Mouse (Mus musculus): ENCODE measurements around the gene Tubg1.

Gene Tubg1

GRCm38 (mm10) chr11:101167211-101167962 lies 47.6 kb downstream of the Tubg1 start:
- no peak for DNase-seq

- no peak for DNase-seq
These were observed 48.2 kb downstream of the Tubg1 start for GRCm38 (mm10) chr11:101167963-101168300.

DNA sequence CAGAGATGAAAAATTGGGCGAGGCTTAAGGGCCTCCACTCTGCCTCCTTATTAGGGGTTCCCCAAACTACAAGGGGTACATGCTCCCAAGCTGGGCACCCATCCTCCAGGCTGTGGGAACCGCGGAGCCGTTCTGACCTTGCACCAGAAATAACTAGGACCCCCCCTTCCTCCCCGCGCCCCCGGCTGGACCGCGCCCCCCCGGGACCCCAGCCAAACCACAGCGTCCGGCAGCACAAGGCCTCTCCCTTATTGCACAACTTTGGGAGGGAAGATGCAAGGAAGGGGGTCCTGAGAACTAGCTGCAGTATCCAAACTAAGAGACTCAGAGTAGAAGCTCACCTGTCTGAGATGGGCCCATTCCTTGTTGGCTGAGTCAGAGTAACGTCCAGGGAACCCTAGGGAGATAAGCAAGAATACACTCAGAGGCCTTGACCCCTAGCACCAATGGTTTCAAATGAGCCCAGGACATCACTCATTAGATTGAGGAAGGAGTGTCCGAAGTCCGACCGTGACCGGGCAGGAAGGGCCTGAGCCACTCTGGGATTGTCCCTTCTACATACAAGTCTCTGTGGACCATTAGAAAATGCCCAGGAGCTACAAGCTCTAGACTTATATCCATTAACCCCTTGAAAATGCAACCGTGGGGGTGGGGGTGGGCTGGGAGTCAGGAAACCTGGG lies 48.7 kb downstream of the Tubg1 start:
- DNase-seq = peak; percentile 62

- no peak for DNase-seq
These were observed 49.8 kb downstream of the Tubg1 start for GRCm38 (mm10) chr11:101169301-101170107.

DNA sequence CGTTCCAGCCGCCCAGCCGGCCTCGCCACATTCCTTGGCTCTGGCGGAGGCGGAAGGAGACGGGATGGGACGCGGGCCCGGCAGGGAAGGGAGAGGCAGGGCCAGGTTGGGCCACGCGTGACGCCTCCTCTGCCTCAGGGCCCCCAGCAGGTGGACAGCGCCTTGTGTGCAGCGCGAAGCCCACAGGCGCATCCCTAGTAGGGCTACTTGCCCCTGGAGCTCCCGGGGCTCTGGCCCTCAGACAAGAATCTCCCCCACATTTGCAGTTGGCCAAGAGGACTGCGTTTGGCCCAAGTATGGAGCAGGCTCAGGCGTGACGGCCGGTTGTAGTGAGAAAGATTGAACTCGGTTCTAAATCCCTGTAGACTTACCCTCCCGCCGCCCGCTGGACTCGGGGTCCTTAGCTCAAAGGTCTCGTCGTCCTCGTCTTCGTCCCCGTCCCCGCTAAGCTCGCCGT lies 50.6 kb downstream of the Tubg1 start, which contains the start of gene Cntnap1:
Cntnap1 (plus strand) TSS at position 170 of the 457 bp plus-strand sequence.
- DNase-seq = peak; percentile 76

GRCm38 (mm10) chr11:101170811-101171610 lies 51.3 kb downstream of the Tubg1 start, which contains the start of gene Plekhh3:
Gene Plekhh3 (minus strand): TSS chr11:101171351.
- DNase-seq = peak; percentile 95

DNA sequence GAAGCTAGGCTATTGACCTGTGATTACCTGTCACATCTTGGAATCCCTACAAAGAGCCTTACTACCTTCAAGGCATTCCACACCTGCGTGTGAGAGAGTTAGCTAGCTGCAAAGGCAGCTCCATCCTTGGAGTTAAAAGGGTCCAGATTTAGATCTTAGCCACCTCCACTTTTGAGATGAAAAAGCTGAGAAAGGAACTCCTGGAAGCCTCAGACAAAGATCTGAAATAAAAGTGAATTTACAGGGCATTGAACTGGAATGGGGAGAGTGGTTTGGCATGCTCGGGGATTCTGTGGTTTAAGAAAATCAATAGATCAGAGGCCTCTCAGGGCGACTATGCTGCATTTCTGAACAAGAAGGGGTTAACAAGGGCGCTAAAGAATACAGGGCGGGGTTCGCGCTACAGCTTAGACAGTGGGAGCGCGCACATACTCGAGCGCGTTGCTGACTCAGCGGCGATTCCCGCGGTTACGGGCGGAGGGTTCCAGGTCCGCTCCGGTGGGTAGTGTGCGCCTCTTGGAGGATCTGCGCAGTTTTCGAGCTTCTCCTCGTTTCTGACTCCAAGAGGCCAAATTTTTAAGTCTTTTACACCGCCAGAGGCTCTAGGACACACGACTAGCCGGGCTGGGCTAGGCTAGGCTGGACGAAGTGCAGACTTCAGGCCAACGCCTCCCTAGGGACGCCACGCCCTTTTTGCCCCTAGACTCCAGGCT lies 52.1 kb downstream of the Tubg1 start:
- DNase-seq = peak; percentile 73

GRCm38 (mm10) chr11:101172434-101172815 lies 52.7 kb downstream of the Tubg1 start:
- DNase-seq = no peak

DNA sequence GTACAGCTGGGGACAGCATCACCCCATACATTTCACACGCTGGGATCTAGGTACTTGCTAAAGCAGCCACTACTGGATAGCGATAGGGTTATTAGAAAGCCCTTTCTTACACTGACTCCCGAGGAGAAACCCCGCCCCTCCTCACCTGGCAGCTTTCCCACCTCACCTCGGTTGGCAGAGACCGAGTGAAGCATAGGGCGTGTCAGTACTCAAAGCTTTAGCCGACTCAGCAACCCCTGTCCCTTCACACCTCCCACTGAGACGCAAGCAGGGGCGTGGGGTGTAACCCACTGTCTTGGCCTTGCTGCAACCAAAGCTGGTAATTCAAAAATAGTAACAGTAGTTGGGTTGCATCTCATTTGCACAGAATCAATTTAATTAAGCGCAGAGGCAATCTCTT lies 53.4 kb downstream of the Tubg1 start:
- DNase-seq = peak; percentile 74

DNA sequence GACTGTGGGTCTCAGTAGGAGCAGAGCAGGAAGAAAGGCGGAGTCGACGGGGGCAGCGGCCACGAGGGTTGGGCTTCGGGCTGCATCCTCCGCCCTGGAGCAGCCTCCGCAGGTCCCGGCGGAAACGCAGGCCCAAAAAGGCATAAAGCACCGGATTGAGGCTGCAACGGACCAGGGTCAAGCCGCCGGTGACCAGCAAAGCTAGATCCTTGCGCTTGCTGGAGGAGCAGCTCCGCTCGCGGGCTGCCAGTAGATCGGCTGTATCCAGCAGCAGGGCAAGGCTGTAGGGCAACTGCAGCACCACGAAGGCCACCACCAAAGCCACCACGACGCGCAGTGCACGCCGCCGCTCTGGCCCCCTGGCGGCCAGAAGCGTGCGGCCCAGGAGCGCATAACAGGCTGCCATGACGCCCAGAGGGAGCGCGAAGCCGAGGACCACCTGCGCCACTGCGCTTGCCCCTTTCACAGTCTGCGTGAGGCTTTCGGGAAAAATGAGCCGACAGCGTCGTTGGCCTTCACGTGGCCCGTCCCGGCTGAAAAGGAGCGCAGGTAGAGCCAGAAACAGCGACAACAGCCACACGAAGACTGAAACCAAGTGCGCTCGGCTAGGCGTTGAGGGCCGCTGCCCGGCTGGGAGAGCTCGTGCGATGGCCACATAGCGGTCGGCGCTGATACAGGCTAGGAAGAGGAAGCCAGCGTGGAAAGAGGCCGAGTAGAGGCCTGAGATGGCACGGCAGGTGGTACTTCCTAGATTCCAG lies 54.1 kb downstream of the Tubg1 start:
- DNase-seq = peak; percentile 78

DNA sequence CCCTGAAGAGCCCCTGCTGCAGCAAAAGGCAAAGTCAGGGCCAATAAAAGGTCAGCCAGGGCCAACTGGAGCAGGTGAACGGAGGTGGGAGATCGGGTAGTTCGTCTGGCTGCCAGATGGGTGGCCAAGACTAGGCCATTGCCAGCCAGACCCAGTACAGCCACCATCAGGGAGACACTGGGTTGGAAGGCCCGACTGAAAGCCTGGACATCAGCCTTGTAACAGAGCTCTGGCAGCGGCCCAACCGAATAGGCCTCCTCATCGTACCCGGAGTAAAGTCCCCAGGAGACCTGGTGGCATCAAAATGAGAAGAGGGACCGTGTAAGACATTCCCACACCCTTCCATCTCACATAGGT lies 54.6 kb downstream of the Tubg1 start:
- no peak for DNase-seq

- DNase-seq = no peak
These were observed 55.3 kb downstream of the Tubg1 start, which contains the start of gene Ccr10 for GRCm38 (mm10) chr11:101174851-101175628. Gene Ccr10 (minus strand): TSS chr11:101175443.

DNA sequence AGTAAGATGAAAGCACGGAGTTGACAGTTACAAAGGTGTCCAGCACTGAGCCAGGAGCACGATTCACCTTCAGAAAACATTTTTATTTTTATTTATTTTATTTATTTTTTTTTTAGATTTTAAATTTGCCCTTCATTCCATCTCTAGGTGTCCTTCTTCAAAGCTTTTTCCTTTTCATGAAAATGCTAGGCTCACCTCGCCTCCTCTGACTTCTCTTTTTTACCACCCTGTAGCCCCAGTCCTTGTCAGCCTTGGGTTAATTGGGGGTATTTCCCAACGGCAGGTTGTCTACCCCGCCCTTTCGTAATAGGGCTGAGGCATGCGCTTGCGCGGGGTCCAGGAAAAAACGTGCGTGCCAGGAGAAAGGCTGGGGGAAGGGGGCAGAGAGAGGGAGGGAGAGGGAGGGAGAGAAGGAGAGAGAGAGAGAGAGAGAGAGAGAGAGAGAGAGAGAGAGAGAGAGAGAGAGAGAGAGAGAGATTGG lies 55.9 kb downstream of the Tubg1 start:
- no peak for DNase-seq
